Mouse (Mus musculus): Measurements from ENCODE around the gene Tex14.
"Not testable (repeated sequence)": the region's sequence is repeated elsewhere in the genome, so short reads cannot be mapped to it uniquely, and the experiment has no call there.

The Tex14 gene

DNA sequence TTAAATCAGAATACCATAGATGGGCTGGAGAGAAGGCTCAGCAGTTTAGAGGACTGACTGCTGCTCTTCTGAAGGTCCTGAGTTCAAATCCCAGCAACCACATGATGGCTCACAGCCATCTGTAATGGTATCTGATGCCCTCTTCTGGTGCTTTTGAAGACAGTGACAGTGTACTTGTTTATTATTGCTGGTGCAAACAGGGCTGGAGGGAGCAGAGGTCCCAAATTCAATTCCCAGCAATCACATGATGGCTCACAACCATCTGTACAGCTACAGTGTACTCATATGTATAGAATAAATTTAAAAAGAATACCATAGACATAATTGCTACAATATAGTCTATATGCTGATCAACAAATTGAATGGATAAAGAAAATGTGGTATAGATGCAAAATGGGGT is 42.6 kb downstream of the Tex14 start:
- in situ Hi-C loops (cut with MboI; ENCODE audit: low sequenced_read_pairs) = no loop called here

DNA sequence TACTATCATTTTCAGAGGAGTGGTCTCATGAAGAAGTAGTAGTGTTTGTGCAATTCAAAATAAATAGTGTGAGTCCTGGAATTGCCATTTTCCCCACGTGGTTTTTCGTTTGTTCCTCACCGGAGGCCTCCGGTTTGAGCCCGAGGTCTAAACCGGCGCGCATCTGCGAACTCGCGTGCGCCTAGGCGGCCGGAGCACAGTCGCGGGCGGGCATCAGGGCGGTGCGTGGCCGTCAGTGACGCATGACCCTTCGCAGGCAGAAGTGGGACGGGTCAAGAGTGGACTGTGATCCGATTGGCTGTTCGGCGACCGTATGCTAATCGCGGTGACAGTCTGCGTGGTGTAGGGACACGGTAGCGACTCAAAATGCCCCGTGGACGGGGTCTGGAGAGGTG is 43.2 kb downstream of the Tex14 start:
- in situ Hi-C loops (cut with MboI; ENCODE audit: low sequenced_read_pairs) = not testable (repeated sequence)

DNA sequence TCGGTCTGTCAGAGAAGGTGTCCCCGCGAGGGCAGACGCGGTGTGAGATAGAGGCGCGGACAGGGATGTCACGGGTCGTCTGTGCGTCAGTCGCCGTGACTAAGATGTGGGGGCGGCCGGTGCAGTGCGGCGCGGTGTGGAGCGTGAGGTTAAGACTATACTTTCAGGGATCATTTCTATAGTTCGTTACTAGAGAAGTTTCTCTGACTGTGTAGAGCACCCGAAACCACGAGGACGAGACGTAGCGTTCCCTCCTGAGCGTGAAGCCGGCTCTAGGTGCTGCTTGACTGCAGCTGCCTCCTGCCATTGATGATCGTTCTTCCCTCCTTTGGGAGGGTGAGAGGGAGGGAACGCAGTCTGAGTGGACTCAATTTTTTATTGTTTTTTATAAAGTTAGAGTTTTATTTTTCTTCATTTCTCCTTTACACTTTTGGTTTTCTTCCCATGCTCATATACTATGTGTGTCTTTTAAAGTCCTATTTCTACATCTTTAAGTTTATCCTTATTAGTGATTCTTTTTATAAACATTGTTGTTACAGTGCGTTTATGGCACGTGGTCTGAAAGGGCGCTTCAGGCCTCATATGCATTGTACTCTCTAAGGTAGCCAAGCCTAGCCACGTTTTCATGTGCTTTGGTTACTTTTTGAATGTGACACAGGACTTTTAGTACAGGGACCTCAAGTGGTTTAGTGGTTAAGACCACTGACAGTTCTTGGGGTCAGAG is 43.8 kb downstream of the Tex14 start:
- in situ Hi-C loops (cut with MboI; ENCODE audit: low sequenced_read_pairs) = not testable (repeated sequence)

DNA sequence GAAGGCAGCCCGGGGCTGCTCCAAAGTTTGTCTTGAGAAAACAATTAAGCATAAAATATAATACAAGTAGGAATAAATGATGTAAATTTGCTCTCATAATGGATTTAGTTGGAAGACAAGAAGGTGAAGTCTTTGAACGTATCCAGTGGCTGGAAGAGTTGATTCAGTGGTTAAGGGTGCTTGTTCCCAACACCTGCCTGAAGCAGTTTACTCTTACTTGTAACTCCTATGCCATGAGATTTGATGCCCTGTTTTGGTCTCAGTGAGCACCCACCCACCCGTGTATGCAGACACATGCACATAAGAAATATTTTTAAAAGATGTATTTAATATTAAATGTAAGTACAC is 44.3 kb downstream of the Tex14 start:
- in situ Hi-C loops (cut with MboI; ENCODE audit: low sequenced_read_pairs) = no loop called here

DNA sequence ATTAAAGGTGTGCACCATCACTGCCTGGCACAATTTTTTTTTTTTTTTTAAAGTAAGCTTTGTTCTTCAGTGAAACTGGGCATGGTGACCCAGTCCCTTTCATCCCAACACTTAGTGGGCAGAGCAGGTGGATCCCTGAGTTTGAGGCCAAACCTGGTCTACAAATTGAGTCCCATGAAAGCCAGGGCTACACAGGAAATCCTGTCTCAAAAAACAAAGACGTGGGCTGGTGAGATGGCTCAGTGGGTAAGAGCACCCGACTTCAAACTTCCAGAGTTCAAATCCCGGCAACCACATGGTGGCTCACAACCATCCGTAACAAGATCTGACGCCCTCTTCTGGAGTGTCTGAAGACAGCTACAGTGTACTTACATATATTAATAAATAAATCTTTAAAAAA is 45.0 kb downstream of the Tex14 start:
- in situ Hi-C loops (cut with MboI; ENCODE audit: low sequenced_read_pairs) = not testable (repeated sequence)

DNA sequence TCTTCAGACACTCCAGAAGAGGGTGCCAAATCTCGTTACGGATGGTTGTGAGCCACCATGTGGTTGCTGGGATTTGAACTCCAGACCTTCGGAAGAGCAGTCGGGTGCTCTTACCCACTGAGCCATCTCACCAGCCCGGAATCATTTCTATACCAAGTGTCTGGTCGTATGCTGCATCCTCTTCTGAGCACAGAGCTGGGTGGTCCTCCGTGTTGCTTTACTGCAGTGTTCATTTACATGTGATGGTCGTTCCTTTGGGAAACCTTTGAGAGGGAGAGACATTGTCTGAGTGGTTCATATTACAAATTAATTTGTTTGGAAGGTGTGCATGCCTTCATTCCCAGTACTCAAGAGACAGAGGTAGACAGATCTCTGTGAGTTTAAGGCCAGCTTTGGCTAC is 47.9 kb downstream of the Tex14 start:
- in situ Hi-C loops (cut with MboI; ENCODE audit: low sequenced_read_pairs) = not testable (repeated sequence)

DNA sequence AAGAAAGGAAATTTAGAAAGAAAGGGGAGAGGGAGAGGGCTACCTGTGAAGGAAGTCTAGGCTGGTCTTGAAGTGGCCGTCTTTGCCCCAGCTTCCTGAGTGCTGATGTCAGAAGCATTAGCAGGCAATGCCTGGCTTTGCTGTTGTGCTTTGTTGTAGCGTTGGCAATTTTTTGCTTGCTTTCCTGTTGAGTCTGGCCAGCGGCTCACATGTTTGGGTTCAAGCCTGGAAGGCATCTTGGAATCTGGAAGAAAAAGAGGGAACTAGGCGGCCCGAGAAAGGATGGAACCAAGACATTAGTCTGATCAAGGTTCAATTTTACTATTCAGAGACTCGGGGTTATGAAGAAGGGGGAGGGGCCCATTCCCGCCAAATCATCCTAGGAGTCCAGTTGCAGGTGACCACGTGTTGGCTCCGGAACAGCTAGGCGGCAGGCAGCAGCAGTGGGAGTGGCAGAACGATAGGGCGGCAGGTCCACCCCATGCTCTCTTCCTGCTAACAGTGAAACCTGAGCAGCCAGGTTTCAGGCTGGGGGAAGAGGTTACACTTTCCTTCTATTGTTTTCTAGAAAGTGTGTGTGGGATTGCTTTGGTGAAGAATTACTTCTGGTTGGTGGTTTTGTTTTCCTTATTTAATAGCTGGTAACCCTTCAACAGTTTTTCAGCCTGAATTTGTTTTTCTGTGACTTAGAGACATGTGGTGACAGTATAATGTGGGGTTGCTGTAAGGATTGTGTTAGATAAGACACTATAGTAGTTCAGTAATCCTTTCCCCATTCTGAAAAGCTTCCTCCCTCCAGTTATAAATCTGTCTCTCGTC is 48.6 kb downstream of the Tex14 start:
- in situ Hi-C loops (cut with MboI; ENCODE audit: low sequenced_read_pairs) = no loop called here

DNA sequence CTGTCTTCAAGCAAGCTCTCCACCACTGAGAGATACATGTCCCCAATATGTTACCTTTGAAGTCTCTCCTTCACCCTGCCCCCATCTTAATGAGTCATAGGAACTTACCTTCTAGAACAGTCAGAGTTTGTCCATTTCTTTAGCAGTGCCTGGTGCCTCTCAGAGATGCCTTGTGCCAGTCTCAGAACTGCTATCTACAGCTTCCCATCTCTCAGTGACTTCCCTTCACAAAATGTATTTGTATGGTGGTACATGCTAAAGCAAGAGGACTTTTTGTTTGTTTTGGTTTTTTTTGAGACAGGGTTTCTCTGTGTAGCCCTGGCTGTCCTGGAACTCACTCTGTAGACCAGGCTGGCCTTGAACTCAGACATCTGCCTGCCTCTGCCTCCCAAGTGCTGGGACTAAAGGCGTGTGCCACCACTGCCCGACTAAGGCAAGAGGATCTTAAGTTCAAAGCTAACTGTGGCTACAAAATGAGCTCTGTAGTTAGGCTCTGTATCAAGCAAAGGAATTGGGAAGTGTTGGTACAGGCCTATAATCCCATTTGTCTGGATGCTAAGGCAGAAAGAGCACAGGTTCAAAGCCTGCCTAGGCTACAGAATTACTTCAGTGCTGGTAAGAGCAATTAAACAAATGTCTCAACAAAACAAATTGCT is 49.3 kb downstream of the Tex14 start:
- in situ Hi-C loops (cut with MboI; ENCODE audit: low sequenced_read_pairs) = no loop called here

DNA sequence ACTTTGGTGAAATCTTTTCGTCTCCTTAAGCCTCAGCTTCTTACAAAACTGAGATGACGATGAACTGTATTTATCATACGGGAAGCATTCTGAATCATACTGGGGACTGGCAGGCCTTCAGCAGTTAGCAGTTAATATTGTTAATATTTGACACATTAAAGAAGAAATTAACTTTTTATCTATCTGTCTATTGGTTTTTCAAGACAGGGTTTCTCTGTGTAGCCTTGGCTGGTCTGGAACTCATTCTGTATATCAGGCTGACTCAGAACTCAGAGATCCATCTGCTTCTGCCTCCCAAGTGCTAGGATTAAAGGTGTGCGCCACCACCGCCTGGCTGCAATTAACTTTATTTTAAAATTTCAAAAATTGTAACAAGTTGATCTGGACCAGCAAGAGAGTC is 50.7 kb downstream of the Tex14 start:
- in situ Hi-C loops (cut with MboI; ENCODE audit: low sequenced_read_pairs) = no loop called here

DNA sequence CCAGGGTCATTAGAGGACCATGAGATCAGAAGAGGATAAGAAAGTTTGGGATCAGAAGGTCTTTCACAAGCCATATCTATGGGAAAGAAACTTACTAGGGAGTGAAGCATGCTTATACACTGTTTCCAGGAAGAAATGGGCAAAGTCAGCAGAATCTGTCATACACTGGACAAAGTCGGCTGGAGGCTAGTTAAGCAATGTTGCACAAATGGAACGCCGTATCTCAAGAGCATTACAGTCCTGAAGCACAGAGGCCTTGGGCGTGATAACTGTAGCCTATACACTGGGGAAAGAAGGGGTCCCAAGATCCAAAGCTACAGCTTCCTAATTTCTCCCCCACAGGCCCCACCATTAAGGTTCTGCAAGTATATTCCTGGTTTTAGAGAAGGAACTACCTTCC is 51.1 kb downstream of the Tex14 start:
- in situ Hi-C loops (cut with MboI; ENCODE audit: low sequenced_read_pairs) = no loop called here

DNA sequence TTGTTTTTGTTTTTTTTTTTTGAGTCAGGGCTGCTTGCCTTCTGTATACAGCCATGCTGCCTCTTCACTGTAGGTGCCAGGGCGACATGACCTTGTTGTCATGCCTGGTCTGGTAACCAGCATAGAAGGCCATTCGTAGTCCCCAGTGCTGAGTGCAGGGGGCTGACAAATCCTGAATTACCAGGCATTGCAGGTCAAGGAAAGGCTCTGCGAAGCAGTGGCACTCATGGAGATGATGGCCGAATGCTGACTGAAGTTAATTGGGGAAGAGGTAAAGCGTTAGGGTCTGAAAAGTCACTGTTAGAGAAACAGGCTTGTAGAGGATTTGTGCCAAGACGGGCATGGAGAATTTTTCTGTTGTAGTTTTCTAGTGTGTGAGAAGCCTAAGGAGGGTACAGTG is 55.7 kb downstream of the Tex14 start:
- in situ Hi-C loops (cut with MboI; ENCODE audit: low sequenced_read_pairs) = no loop called here

DNA sequence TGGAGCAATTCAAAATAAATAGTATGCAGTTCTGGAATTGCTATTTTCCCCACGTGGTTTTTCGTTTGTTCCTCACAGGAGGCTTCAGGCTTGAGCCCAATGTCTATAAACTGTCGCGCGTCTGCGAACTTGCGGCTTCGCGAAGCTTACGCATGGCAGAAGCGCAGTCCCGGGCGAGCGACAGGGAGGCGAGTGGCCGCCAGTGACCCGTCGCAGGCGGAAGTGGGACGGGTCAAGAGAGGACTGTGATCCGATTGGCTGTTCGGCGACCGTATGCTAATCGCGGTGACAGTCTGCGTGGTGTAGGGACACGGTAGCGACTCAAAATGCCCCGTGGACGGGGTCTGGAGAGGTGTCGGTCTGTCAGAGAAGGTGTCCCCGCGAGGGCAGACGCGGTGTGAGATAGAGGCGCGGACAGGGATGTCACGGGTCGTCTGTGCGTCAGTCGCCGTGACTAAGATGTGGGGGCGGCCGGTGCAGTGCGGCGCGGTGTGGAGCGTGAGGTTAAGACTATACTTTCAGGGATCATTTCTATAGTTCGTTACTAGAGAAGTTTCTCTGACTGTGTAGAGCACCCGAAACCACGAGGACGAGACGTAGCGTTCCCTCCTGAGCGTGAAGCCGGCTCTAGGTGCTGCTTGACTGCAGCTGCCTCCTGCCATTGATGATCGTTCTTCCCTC is 57.1 kb downstream of the Tex14 start:
- in situ Hi-C loops (cut with MboI; ENCODE audit: low sequenced_read_pairs) = not testable (repeated sequence)

DNA sequence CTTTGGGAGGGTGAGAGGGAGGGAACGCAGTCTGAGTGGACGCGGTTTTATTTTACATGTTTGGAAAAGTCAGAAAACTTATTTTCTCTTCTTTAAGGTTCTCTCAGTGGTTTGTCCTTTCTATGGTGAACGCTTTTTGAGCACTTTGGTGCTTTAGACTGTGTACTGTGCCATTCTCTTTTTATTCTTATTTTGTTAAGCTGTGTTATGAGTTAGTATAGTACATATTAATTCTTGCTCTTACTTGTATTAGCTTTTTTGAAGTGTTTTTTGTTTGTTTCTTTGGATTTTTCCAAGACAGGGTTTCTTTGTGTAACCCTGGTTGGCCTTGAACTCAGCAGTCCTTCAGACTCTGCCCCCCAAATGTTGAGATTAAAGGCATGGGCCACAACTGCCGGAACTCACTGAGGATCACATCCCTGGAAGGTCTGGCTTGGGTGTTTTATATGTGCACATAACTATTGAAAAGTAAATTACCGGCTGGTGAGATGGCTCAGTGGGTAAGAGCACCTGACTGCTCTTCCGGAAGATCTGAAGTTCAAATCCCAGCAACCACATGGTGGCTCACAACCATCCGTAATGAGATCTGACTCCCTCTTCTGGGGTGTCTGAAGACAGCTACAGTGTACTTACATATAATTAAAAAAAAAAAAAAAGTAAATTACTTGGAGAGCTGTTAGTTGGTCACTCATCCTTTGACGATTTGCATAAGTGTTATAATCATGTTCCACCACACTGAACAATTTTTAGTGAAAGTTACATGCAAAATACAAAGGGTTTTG is 57.8 kb downstream of the Tex14 start:
- in situ Hi-C loops (cut with MboI; ENCODE audit: low sequenced_read_pairs) = no loop called here

DNA sequence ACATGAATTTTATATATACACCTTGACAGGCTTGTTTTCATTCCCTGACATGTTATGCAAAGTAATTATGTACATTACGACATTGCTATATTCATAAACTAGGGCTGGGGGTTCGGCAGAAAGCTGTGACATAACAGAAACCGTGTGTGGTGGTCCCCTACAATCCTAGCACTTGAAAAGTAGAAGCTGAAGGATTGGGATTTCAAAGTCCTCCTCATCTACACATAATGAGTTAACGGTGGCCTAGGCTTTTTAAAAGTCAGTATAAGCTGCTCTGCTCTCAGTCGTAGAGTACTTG is 58.3 kb downstream of the Tex14 start:
- in situ Hi-C loops (cut with MboI; ENCODE audit: low sequenced_read_pairs) = no loop called here

DNA sequence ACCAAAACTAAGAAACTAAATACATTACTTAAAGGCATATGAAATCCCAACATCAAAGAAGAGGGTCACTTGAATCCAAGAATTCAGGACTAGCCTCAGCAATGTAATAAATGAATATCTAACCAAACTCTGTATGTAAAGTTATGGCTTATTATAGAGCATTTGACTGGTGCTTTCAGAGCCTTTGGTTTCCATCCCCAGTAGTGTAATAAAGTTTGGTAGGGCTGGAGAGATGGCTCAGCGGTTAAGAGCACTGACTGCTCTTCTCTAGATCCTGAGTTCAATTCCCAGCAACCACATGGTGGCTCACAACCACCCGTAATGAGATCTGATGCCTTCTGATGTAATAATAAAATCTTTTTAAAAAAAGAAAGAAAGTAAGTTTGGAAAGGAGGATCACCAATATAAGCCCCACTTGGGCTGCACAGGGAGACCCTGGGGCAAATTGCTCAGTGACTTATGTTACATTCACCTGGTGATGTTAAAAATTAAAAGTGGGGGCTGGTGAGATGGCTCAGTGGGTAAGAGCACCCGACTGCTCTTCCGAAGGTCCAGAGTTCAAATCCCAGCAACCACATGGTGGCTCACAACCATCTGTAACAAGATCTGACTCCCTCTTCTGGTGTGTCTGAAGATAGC is 59.0 kb downstream of the Tex14 start:
- in situ Hi-C loops (cut with MboI; ENCODE audit: low sequenced_read_pairs) = not testable (repeated sequence)

DNA sequence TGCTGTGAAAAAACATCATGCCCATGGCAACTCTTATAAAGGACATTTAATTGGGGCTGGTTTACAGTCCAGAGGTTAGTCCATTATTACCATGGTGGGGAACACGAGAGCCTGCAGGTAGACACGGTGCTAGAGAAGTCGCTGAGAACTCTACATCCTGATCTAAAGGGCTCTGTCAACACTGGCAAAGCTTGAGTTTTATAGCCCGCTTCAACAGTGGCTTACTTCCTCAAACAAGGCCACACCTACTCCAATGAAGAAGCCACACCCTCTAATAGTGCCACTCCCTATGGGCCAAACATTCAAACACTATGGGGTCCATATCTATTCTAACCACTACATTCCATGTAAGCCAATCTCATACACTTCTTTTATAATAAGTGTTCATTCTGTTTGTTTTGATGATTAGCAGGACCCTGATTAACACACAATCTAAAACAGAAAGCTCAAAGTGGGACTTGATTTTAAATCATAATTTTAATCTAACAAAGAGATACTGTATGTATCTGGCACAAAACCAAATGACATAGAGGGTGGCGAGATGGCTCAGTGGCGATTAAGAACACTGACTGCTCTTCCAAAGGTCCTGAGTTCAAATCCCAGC is 61.2 kb downstream of the Tex14 start:
- in situ Hi-C loops (cut with MboI; ENCODE audit: low sequenced_read_pairs) = no loop called here

DNA sequence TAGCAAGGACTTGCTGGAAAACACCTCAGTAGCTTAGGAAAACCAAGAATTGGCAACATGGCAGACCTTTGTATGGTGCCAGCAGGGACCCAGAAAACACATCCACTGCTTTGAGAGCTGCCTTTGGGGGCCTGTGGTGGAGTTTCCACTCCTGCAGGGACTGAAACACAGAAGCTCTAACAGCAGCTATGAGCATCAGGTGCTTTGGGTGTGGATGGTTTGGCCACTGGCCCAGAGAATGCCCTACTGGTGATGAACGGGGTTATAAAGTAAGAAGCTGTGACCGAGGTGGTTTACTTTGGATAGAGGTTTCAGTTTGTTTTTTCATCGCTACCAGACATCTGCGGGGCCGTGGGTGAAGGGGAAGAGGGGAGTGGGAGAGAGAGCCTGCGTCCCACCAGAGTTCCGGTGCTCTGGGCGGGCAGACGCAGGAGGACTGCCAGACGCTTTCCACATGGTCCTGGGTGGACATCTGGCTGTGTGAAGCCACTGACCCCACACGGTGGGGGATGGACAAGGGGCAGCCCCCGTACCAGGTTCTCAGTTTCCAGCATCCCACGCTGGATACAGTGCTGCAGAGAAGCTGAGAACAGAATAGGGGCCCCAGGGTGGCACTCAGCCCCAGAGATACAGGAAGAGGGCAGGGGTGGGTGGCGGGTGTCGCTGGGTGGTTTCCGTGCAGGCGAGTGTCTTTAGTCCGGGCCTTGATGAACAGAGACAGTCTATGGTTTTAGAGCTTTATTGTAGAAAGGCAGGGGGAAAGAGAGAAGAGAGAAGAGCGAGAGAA is 62.8 kb downstream of the Tex14 start:
- in situ Hi-C loops (cut with MboI; ENCODE audit: low sequenced_read_pairs) = no loop called here

DNA sequence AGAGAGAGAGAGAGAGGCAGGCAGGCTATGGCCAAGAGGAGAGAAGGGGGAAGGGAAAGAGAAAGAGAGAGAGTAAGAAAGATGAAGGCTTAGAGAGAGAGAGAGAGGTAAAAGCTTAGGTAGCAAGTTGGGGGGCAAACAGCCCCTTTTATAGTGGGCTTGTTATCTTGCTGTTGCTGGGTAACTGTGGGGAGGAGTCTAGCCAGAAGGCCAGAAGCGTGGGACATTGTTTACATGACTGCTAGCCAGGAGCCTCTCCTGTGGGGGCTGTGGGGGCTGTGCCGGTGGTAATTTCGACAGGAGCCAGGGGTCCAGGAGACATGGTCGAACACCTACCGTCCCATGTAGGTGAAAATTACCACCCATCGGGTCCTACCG is 63.4 kb downstream of the Tex14 start:
- in situ Hi-C loops (cut with MboI; ENCODE audit: low sequenced_read_pairs) = no loop called here

DNA sequence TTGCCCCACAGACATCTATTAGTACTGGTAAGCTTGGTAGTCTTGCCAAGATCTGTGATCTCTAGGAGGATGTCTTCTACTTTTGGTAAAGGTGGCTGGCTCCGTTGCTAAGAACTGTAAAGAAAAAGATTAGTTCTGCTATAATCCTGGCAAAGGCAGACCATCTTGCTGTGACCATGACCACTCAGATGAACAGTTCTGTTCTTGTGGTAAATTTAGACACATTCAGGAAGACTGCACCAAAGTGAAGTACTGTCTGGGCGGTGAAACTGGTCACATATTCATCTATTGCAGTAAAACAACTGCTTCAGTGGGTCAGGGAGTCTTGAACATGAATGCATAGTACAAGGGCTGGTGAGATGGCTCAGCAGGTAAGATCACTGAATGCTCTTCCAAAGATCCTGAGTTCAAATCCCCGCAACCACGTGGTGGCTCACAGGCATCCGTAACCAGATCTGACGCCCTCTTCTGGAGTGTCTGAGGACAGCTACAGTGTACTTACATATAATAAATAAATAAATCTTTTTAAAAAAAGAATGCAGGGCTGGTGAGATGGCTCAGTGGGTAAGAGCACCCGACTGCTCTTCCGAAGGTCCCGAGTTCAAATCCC is 63.9 kb downstream of the Tex14 start:
- in situ Hi-C loops (cut with MboI; ENCODE audit: low sequenced_read_pairs) = no loop called here

Measured in CH12F3 (cell line).